Mouse (Mus musculus) skeletal muscle tissue, adult 2 months (tissue): ENCODE measurements around the gene Cypt15.
"Not testable (repeated sequence)": the region's sequence is repeated elsewhere in the genome, so short reads cannot be mapped to it uniquely, and the experiment has no call there.

ENCODE experiments used
- DNase-seq: peaks from one replicate; pipeline ENCODE4 v3.0.0-alpha.2; 2012; ENCODE audit warnings: low read depth, low spot score

Gene Cypt15

DNA sequence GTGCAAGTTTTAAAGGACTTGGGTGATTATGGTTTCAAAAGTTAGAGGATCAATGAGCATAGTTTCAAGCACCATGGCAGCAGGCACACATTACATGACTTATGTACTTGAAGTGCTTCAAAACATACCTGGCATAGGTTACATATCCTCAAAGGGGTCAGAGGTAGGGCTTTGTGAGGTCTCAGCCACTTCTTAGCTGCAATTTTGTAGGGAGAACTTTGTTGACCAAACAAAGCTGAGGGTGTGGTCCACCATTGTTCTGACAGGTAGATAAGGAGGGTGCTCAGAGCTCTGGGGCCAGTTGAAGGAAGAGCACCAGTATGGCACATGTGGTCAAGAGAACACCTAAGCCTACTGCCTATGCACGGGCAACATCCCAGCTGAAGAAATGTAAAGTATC lies at the start of gene Cypt15:
Cypt15 (plus strand) TSS at position 301 of the 400 bp plus-strand sequence.
- DNase-seq: not testable (repeated sequence)

DNA sequence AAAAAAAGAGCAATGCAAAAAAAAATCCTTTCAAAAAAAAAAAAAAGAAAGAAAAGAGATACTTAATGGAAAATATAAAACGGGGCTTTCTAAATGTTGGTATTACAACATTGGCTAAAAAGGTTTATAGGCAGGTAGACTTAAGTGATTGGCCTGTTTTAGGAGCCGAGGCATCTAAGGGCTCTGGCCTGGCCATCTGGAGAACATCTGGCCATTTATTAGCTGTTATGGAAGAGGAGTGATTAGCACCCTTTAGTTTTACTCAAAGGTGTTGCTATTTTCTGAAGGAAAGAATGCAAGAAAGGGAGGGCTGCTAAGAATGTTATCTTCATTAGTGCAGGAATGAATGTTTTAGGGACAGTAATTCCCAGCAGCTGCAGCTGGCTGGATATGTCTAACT lies 24.9 kb downstream of the Cypt15 start:
- no peak for DNase-seq

DNA sequence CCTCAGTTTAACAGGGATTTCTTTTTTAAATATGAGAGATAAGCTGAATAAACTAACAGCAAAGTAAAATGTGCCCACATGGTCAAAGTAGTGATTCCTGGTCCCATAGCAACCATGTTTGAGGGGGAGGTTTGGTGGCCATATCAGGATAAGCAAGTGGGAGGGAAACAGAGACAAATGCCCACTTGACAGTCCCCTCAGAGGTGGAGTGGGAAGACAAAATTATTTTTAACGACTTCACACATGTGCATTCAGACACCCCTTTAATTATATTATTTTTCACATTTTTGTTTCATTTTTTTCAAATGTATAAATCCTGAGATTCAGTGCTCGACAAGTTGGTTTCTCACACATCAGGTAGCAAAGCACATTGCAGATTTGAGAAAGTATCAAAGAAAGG lies 32.8 kb downstream of the Cypt15 start:
- DNase-seq: no peak

DNA sequence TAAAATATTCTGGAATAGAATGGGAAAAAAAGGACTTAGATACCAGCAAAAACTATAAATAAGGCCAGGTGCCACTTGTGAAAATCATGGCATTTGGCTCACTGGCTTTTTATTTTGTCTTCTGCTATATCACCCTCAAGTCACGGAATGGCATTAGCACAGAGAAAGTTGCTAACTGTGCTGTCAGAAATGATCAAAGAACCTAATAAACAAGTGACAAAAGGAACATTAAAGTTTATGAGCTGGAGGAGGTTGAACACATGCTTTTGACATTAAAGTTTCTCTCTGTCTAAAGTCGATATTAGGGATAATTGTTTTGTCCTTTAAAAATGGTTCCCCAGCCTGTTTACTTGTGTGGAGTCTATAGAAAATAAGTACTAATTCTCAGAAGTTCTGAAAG lies 37.7 kb downstream of the Cypt15 start:
- DNase-seq: no peak
